Mouse (Mus musculus): ENCODE measurements at regions not wholly inside any gene's neighbourhood (a gene's known extent, or its start where the extent isn't known, plus 50 kb on each side); places are given as distances from the start of the nearest gene placed in this dataset.

DNA sequence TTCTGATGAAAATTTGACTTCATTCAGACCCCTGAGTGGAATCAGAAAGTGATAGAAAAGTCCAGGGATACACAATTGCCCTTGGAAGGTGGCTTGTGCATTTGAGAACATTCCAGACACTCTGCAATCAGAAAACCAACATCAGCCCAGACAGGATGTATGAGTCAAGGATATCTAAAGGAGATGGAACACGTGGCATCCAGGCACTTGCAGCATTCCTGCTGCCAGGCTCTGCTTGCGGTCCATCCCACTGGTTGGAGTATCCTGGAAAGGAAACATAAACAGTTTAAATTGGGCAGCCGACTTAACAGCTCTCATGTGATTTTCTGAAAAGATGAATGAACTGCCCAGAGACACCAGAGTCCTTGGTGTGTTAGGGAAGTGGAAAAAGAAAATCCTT is 341.2 kb downstream of the Pdgfc start (continued):
- TF ChIP-seq MEF2A (IDR thresholded peaks at IDR 0.05; ENCODE audit: borderline replicate concordance, low read depth, low read length): no peak

DNA sequence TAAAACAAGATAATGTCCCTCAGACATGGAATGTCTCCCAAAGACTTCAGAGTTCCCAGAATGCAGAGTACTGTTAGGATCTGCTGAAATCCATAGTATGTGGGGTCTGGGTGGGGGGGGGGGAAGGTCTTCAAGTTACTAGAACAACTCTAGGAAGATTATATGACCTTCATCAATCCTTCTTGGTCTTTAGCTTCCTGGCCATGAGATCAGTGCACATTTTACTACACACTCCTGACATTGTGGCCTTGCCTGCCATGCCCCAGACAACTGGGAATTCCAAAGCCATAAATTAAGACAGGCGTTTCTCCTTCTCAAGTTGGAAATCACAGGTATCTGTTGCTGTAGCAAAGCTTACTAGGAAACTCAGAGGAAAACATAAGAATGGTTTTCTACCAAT is 343.1 kb downstream of the Pdgfc start:
- no peak overlapping the region for H3K9ac ChIP-seq (ENCODE audit: insufficient read depth, low read depth)

DNA sequence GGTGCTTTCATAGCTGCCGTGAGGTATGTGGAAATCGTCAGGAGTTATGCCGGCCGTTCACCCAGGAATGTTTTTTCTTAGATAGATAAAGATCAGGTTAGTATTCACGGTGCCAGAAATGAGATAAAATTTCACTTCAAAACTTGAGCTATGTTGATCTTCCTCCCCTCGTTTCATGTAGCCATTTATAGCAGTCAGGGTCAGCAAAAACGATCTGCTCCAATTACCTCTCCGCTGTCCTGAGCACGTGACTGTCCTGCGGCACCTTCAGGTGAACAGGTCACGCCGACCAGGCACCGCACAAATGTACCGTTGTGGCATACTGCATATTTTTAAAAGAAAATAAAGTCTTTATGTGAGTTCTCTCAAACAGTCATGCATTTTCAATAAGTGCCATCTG is 350.7 kb downstream of the Pdgfc start:
- H3K36me3 ChIP-seq (replicated peaks in 1 of 2; ENCODE audit: control insufficient read depth in 1 of 2, insufficient read depth in 1 of 2, low read length in 1 of 2): no peaks in the 10 kb centered on the region
- in situ Hi-C loops (cut with MboI; ENCODE audit: low pct_ligation_motif_present, low pct_unique_long_range_greater_than_20kb, low sequenced_read_pairs): no loop called here
- no peak overlapping the region for H3K4me3 ChIP-seq (replicated peaks in 1 of 3; ENCODE audit: low read depth in 2 of 3, low read length in 2 of 3, poor library complexity in 1 of 3)
- dilution Hi-C loops (cut with MboI; ENCODE audit: extremely low pct_ligation_motif_present, extremely low pct_unique_long_range_greater_than_20kb, low sequenced_read_pairs): no loop called here
- no peak overlapping the region for H3K4me2 ChIP-seq (ENCODE audit: insufficient read depth, low read depth, poor library complexity, severe bottlenecking)
- no peak overlapping the region for H3K27ac ChIP-seq (ENCODE audit: insufficient read depth, low read depth)
- no peak for TF ChIP-seq NRF1 (IDR thresholded peaks at IDR 0.05; ENCODE audit: low read depth, low read length)
- no peak for TF ChIP-seq ZC3H11A (IDR thresholded peaks at IDR 0.05; ENCODE audit: low read depth, low read length)
- TF ChIP-seq POLR2A (IDR thresholded peaks at IDR 0.05; ENCODE audit: low read depth, low read length): no peak
- H3K27me3 ChIP-seq (replicated peaks): no peaks in the 10 kb centered on the region
- no peaks in the 10 kb centered on the region for H3K79me2 ChIP-seq (replicated peaks; ENCODE audit: control insufficient read depth, extremely low read depth, insufficient read depth, poor library complexity, severe bottlenecking)
- H3K9me3 ChIP-seq (replicated peaks; ENCODE audit: low read length): no peaks in the 10 kb centered on the region
- no peaks in the 10 kb centered on the region for H3K4me1 ChIP-seq (ENCODE audit: control insufficient read depth in 1 of 2, insufficient read depth in 2 of 2)
- no peak for DNase-seq (ENCODE audit: extremely low read depth)
- no peak overlapping the region for H3K9ac ChIP-seq (ENCODE audit: insufficient read depth, low read depth)

More for the DNA sequence above, 343.1 kb downstream of the Pdgfc start:
- H3K4me1 ChIP-seq (ENCODE audit: control insufficient read depth in 1 of 2, insufficient read depth in 2 of 2): no peaks in the 10 kb centered on the region
- TF ChIP-seq CHD2 (IDR thresholded peaks at IDR 0.05; ENCODE audit: low read length) (no peak), E2F4 (IDR thresholded peaks at IDR 0.05; ENCODE audit: insufficient replicate concordance, low read depth, low read length) (no peak), HCFC1 (IDR thresholded peaks at IDR 0.05; ENCODE audit: low read depth, low read length) (no peak), SMC3 (IDR thresholded peaks at IDR 0.05; ENCODE audit: low read depth, low read length) (no peak), CHD1 (IDR thresholded peaks at IDR 0.05; ENCODE audit: low read depth, low read length) (no peak)
- no peak overlapping the region for H3K4me2 ChIP-seq (ENCODE audit: insufficient read depth, low read depth, poor library complexity, severe bottlenecking)
- in situ Hi-C loops (cut with MboI; ENCODE audit: low pct_ligation_motif_present, low pct_unique_long_range_greater_than_20kb, low sequenced_read_pairs) (no loop called here), dilution Hi-C loops (cut with MboI; ENCODE audit: extremely low pct_ligation_motif_present, extremely low pct_unique_long_range_greater_than_20kb, low sequenced_read_pairs) (no loop called here)
- no peak overlapping the region for H3K27ac ChIP-seq (ENCODE audit: insufficient read depth, low read depth)
- no peak overlapping the region for H3K4me3 ChIP-seq (replicated peaks in 1 of 3; ENCODE audit: low read depth in 2 of 3, low read length in 2 of 3, poor library complexity in 1 of 3)
- no peaks in the 10 kb centered on the region for H3K79me2 ChIP-seq (replicated peaks; ENCODE audit: control insufficient read depth, extremely low read depth, insufficient read depth, poor library complexity, severe bottlenecking)
- H3K27me3 ChIP-seq (replicated peaks): no peaks in the 10 kb centered on the region
- no peaks in the 10 kb centered on the region for H3K9me3 ChIP-seq (replicated peaks; ENCODE audit: low read length)
- DNase-seq (ENCODE audit: extremely low read depth): no peak
- H3K36me3 ChIP-seq (replicated peaks in 1 of 2; ENCODE audit: control insufficient read depth in 1 of 2, insufficient read depth in 1 of 2, low read length in 1 of 2): no peaks in the 10 kb centered on the region

DNA sequence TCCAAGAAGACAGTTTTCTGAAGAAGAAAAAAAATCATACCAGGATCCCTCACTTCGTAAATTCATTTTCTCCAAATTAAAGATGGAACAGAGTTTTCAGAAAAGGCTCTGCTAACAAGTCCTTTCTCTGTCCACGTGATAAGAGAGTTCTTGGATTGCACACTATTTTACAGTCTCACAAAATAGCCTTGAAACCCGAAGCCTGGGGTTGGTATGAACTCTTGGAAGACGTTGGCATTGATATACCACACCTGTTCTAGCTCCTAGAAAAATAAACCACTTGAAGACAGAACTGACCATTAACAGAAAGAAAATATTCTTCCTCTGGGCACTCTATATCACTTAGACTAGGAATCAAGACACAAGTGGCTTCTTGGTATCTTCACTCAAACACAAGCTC is 351.4 kb downstream of the Pdgfc start:
- Histone ChIP-seq H3K27me3 (replicated peaks) (no peaks in the 10 kb centered on the region), H3K36me3 (replicated peaks in 1 of 2; ENCODE audit: control insufficient read depth in 1 of 2, insufficient read depth in 1 of 2, low read length in 1 of 2) (no peaks in the 10 kb centered on the region), H3K79me2 (replicated peaks; ENCODE audit: control insufficient read depth, extremely low read depth, insufficient read depth, poor library complexity, severe bottlenecking) (no peaks in the 10 kb centered on the region), H3K4me1 (ENCODE audit: control insufficient read depth in 1 of 2, insufficient read depth in 2 of 2) (no peaks in the 10 kb centered on the region), H3K9ac (ENCODE audit: insufficient read depth, low read depth) (no peak overlapping the region), H3K4me2 (ENCODE audit: insufficient read depth, low read depth, poor library complexity, severe bottlenecking) (no peak overlapping the region), H3K4me3 (replicated peaks in 1 of 3; ENCODE audit: low read depth in 2 of 3, low read length in 2 of 3, poor library complexity in 1 of 3) (no peak overlapping the region), H3K27ac (ENCODE audit: insufficient read depth, low read depth) (no peak overlapping the region), H3K9me3 (replicated peaks; ENCODE audit: low read length) (no peaks in the 10 kb centered on the region)
- dilution Hi-C loops (cut with MboI; ENCODE audit: extremely low pct_ligation_motif_present, extremely low pct_unique_long_range_greater_than_20kb, low sequenced_read_pairs) (no loop called here), in situ Hi-C loops (cut with MboI; ENCODE audit: low pct_ligation_motif_present, low pct_unique_long_range_greater_than_20kb, low sequenced_read_pairs) (no loop called here)
- DNase-seq (ENCODE audit: extremely low read depth): no peak
- no peak for TF ChIP-seq TCF12 (IDR thresholded peaks at IDR 0.05; ENCODE audit: low read depth, low read length)
- TF ChIP-seq JUND (conservative IDR thresholded peaks at IDR 0.05; ENCODE audit: low read depth, low read length): no peak
- no peak for TF ChIP-seq RAD21 (IDR thresholded peaks at IDR 0.05; ENCODE audit: low read depth, low read length)
- TF ChIP-seq MYC (IDR thresholded peaks at IDR 0.05; ENCODE audit: low read depth, low read length): no peak
- TF ChIP-seq SIN3A (IDR thresholded peaks at IDR 0.05; ENCODE audit: low read length): no peak
- TF ChIP-seq JUN (IDR thresholded peaks at IDR 0.05; ENCODE audit: insufficient read depth, low read depth, low read length): no peak
- TF ChIP-seq ZNF384 (IDR thresholded peaks at IDR 0.05; ENCODE audit: low read depth, low read length): no peak
- TF ChIP-seq MAZ (IDR thresholded peaks at IDR 0.05; ENCODE audit: low read depth, low read length): no peak
- no peak for TF ChIP-seq POLR2AphosphoS2 (IDR thresholded peaks at IDR 0.05; ENCODE audit: low read depth, low read length)
- no peak for TF ChIP-seq POLR2A (IDR thresholded peaks at IDR 0.05; ENCODE audit: low read depth, low read length)
- no peak for TF ChIP-seq CHD2 (IDR thresholded peaks at IDR 0.05; ENCODE audit: low read length)
- no peak for TF ChIP-seq GABPA (IDR thresholded peaks at IDR 0.05; ENCODE audit: insufficient replicate concordance, low read depth, low read length)
- no peak for TF ChIP-seq IRF4 (IDR thresholded peaks at IDR 0.05; ENCODE audit: low read depth, low read length)
- no peak for TF ChIP-seq MAFK (IDR thresholded peaks at IDR 0.05; ENCODE audit: insufficient replicate concordance, low read length)
- TF ChIP-seq KAT2A (IDR thresholded peaks at IDR 0.05; ENCODE audit: insufficient replicate concordance, low read length): no peak
- no peak for TF ChIP-seq TBP (conservative IDR thresholded peaks at IDR 0.05; ENCODE audit: low read depth, low read length)
- TF ChIP-seq ZC3H11A (IDR thresholded peaks at IDR 0.05; ENCODE audit: low read depth, low read length): no peak
